Mouse (Mus musculus): ENCODE data around the gene Gins1.

Gene Gins1

GRCm38 (mm10) chr2:150972681-150973080, 67.5 kb downstream of the Gins1 start:
- H3K36me3 ChIP-seq (ENCODE audit: insufficient read depth, low read length), result peaks cover 68% of the 10 kb centered on the region
- no peaks in the 10 kb centered on the region for H3K27me3 ChIP-seq (ENCODE audit: insufficient read depth, low read length)
- TF ChIP-seq CTCF (conservative IDR thresholded peaks at IDR 0.05; ENCODE audit: low read length) (no peak), NANOG (IDR thresholded peaks at IDR 0.05; ENCODE audit: borderline replicate concordance, low read length) (no peak), POU5F1 (IDR thresholded peaks at IDR 0.05; ENCODE audit: borderline replicate concordance, low read length) (no peak)
- H3K9me3 ChIP-seq (ENCODE audit: low read length), result no peaks in the 10 kb centered on the region
- H3K4me3 ChIP-seq (replicated peaks; ENCODE audit: low read length), result peak overlapping the region; percentile 20; the same call in 1 of the 2 replicates
- H3K4me1 ChIP-seq (replicated peaks; ENCODE audit: low read depth, low read length), result peaks cover 52% of the 10 kb centered on the region

GRCm38 (mm10) chr2:150973401-150974115, 68.4 kb downstream of the Gins1 start:
- H3K27me3 ChIP-seq (ENCODE audit: insufficient read depth, low read length), result no peaks in the 10 kb centered on the region
- H3K4me1 ChIP-seq (replicated peaks; ENCODE audit: low read depth, low read length), result peaks cover 56% of the 10 kb centered on the region
- peaks cover 67% of the 10 kb centered on the region for H3K36me3 ChIP-seq (ENCODE audit: insufficient read depth, low read length)
- TF ChIP-seq CTCF (conservative IDR thresholded peaks at IDR 0.05; ENCODE audit: low read length) (no peak), POU5F1 (IDR thresholded peaks at IDR 0.05; ENCODE audit: borderline replicate concordance, low read length) (no peak), NANOG (IDR thresholded peaks at IDR 0.05; ENCODE audit: borderline replicate concordance, low read length) (no peak)
- H3K9me3 ChIP-seq (ENCODE audit: low read length), result no peaks in the 10 kb centered on the region
- no peak overlapping the region for H3K4me3 ChIP-seq (replicated peaks; ENCODE audit: low read length)

- TF ChIP-seq NANOG (IDR thresholded peaks at IDR 0.05; ENCODE audit: borderline replicate concordance, low read length) (no peak), POU5F1 (IDR thresholded peaks at IDR 0.05; ENCODE audit: borderline replicate concordance, low read length) (no peak), CTCF (conservative IDR thresholded peaks at IDR 0.05; ENCODE audit: low read length) (no peak)
- Histone ChIP-seq H3K36me3 (ENCODE audit: insufficient read depth, low read length) (peaks cover 51% of the 10 kb centered on the region), H3K4me1 (replicated peaks; ENCODE audit: low read depth, low read length) (peaks cover 52% of the 10 kb centered on the region), H3K4me3 (replicated peaks; ENCODE audit: low read length) (no peak overlapping the region), H3K9me3 (ENCODE audit: low read length) (no peaks in the 10 kb centered on the region), H3K27me3 (ENCODE audit: insufficient read depth, low read length) (no peaks in the 10 kb centered on the region)
Observed at GRCm38 (mm10) chr2:150976871-150977270, 71.7 kb downstream of the Gins1 start.

GRCm38 (mm10) chr2:150977676-150978075, 72.5 kb downstream of the Gins1 start:
- Histone ChIP-seq H3K4me1 (replicated peaks; ENCODE audit: low read depth, low read length) (peaks cover 44% of the 10 kb centered on the region), H3K27me3 (ENCODE audit: insufficient read depth, low read length) (no peaks in the 10 kb centered on the region), H3K36me3 (ENCODE audit: insufficient read depth, low read length) (peaks cover 51% of the 10 kb centered on the region), H3K9me3 (ENCODE audit: low read length) (no peaks in the 10 kb centered on the region), H3K4me3 (replicated peaks; ENCODE audit: low read length) (no peak overlapping the region)
- TF ChIP-seq CTCF (conservative IDR thresholded peaks at IDR 0.05; ENCODE audit: low read length) (no peak), NANOG (IDR thresholded peaks at IDR 0.05; ENCODE audit: borderline replicate concordance, low read length) (no peak), POU5F1 (IDR thresholded peaks at IDR 0.05; ENCODE audit: borderline replicate concordance, low read length) (no peak)

GRCm38 (mm10) chr2:150978791-150979190, 73.6 kb downstream of the Gins1 start:
- Histone ChIP-seq H3K36me3 (ENCODE audit: insufficient read depth, low read length) (peaks cover 43% of the 10 kb centered on the region), H3K9me3 (ENCODE audit: low read length) (no peaks in the 10 kb centered on the region), H3K4me1 (replicated peaks; ENCODE audit: low read depth, low read length) (peaks cover 33% of the 10 kb centered on the region), H3K4me3 (replicated peaks; ENCODE audit: low read length) (no peak overlapping the region), H3K27me3 (ENCODE audit: insufficient read depth, low read length) (no peaks in the 10 kb centered on the region)
- TF ChIP-seq POU5F1 (IDR thresholded peaks at IDR 0.05; ENCODE audit: borderline replicate concordance, low read length) (no peak), NANOG (IDR thresholded peaks at IDR 0.05; ENCODE audit: borderline replicate concordance, low read length) (no peak), CTCF (conservative IDR thresholded peaks at IDR 0.05; ENCODE audit: low read length) (no peak)

- Histone ChIP-seq H3K27me3 (ENCODE audit: insufficient read depth, low read length) (no peaks in the 10 kb centered on the region), H3K36me3 (ENCODE audit: insufficient read depth, low read length) (peaks cover 32% of the 10 kb centered on the region), H3K9me3 (ENCODE audit: low read length) (no peaks in the 10 kb centered on the region), H3K4me3 (replicated peaks; ENCODE audit: low read length) (no peak overlapping the region), H3K4me1 (replicated peaks; ENCODE audit: low read depth, low read length) (peaks cover 30% of the 10 kb centered on the region)
- TF ChIP-seq NANOG (IDR thresholded peaks at IDR 0.05; ENCODE audit: borderline replicate concordance, low read length), result no peak
- no peak for TF ChIP-seq CTCF (conservative IDR thresholded peaks at IDR 0.05; ENCODE audit: low read length)
- TF ChIP-seq POU5F1 (IDR thresholded peaks at IDR 0.05; ENCODE audit: borderline replicate concordance, low read length), result no peak
Observed at GRCm38 (mm10) chr2:150979861-150980620, 74.8 kb downstream of the Gins1 start.

Data from E14TG2a.4 (cell line).